Mouse (Mus musculus) kidney, embryonic 16.5 days (tissue): ENCODE measurements around the gene Slc39a9. TPM values are rescaled to one million over a fixed set of nuclear protein-coding genes. Genes with fewer than 3 reads are reported as not detected.
A peak's percentile ranks its signal among the peaks of the same experiment; 100 is the strongest.

ENCODE experiments used
- ATAC-seq: fragments of 200-750 bp; cut with Nextera tagmentation; 2 replicates; pipeline ENCODE4 v1.8.0; 2017; ENCODE audit warnings: moderate TSS enrichment; ENCODE audit not compliant: low FRiP score, low TSS enrichment
- H3K27ac ChIP-seq: fragments of 300-500 bp; sonication (generic); 2 replicates; pipeline ENCODE4 v1.5.1; 2014; ENCODE audit warnings: low read length
- H3K27me3 ChIP-seq: fragments of 300-500 bp; sonication (generic); 2 replicates; pipeline ENCODE4 v1.6.1; 2014; ENCODE audit warnings: low read length, control low read depth, mixed read lengths; ENCODE audit not compliant: insufficient read depth
- H3K36me3 ChIP-seq: fragments of 300-500 bp; sonication (generic); 2 replicates; pipeline ENCODE4 v1.6.1; 2014; ENCODE audit warnings: low read length, control low read depth, mixed read lengths; ENCODE audit not compliant: insufficient read depth
- H3K4me1 ChIP-seq: fragments of 300-500 bp; sonication (generic); 2 replicates; pipeline ENCODE4 v1.6.1; 2014; ENCODE audit warnings: low read length, control low read depth, mixed read lengths; ENCODE audit not compliant: insufficient read depth
- H3K4me2 ChIP-seq: fragments of 300-500 bp; sonication (generic); replicated peaks from 2 replicates; pipeline ENCODE4 v1.6.1; 2014; ENCODE audit warnings: low read depth, low read length
- H3K4me3 ChIP-seq: fragments of 300-500 bp; sonication (generic); 2 replicates; pipeline ENCODE4 v1.5.1; 2014; ENCODE audit warnings: mild to moderate bottlenecking, low read length
- H3K9ac ChIP-seq: fragments of 300-500 bp; sonication (generic); replicated peaks from 2 replicates; pipeline ENCODE4 v1.6.1; 2014; ENCODE audit warnings: low read length
- H3K9me3 ChIP-seq: fragments of 300-500 bp; sonication (generic); 2 replicates; pipeline ENCODE4 v1.6.1; 2016; ENCODE audit warnings: low read length, control low read depth
- WGBS: fragments of 180-500 bp; shearing (Covaris S2); extraction: QIAGEN DNeasy Blood & Tissue Kit; methylation state at CpG from one replicate; pipeline ENCODE4 v1.1.7; 2014; 5-methylcytosine and 5-hydroxymethylcytosine counted together
- polyA plus RNA-seq: library from polyadenylated mRNA; unstranded; fragments of >200 nt; fragmentation: Nextera tagmentation; extraction: Ambion mirVana; gene quantifications from 2 replicates; pipeline ENCODE4 v1.2.1, GENCODE M21; 2015

Gene Slc39a9
- polyA plus RNA-seq, 1 experiment from 2014 or later: 32.0 TPM

GRCm38 (mm10) chr12:80701332-80701731, 57.6 kb downstream of the Slc39a9 start:
- peaks cover 3% of the 10 kb centered on the region; the same call in 1 of the 2 replicates for H3K4me1 ChIP-seq
- WGBS: 70% methylated on average over 7 of the region's 7 CpGs
- no peak overlapping the region for H3K27ac ChIP-seq
- no peak overlapping the region for H3K9ac ChIP-seq
- no peaks in the 10 kb centered on the region for H3K36me3 ChIP-seq
- no peak for ATAC-seq
- H3K4me3 ChIP-seq: no peak overlapping the region
- H3K27me3 ChIP-seq: no peaks in the 10 kb centered on the region
- H3K9me3 ChIP-seq: no peaks in the 10 kb centered on the region
- H3K4me2 ChIP-seq: no peak overlapping the region

GRCm38 (mm10) chr12:80706208-80706914, 62.7 kb downstream of the Slc39a9 start:
- H3K27me3 ChIP-seq: no peaks in the 10 kb centered on the region
- peaks cover 9% of the 10 kb centered on the region; the same call in 1 of the 2 replicates for H3K4me1 ChIP-seq
- no peaks in the 10 kb centered on the region for H3K9me3 ChIP-seq
- H3K4me2 ChIP-seq: no peak overlapping the region
- peak; percentile 46 for ATAC-seq
- H3K36me3 ChIP-seq: no peaks in the 10 kb centered on the region
- H3K27ac ChIP-seq: no peak overlapping the region
- whole genome bisulfite sequencing: 47% methylated on average over 11 of the region's 11 CpGs
- H3K4me3 ChIP-seq: no peak overlapping the region
- H3K9ac ChIP-seq: no peak overlapping the region; the same call in 1 of the 2 replicates

- H3K27me3 ChIP-seq: no peaks in the 10 kb centered on the region
- no peak overlapping the region for H3K27ac ChIP-seq
- no peak for ATAC-seq
- no peaks in the 10 kb centered on the region for H3K9me3 ChIP-seq
- no peak overlapping the region for H3K4me2 ChIP-seq
- no peak overlapping the region for H3K4me3 ChIP-seq
- no peak overlapping the region for H3K9ac ChIP-seq
- WGBS: 31% methylated on average over 6 of the region's 6 CpGs
- H3K36me3 ChIP-seq: no peaks in the 10 kb centered on the region
- H3K4me1 ChIP-seq: peaks cover 9% of the 10 kb centered on the region; the same call in 1 of the 2 replicates
Measured at GRCm38 (mm10) chr12:80706915-80707604, 63.4 kb downstream of the Slc39a9 start.

GRCm38 (mm10) chr12:80715915-80716314, 72.2 kb downstream of the Slc39a9 start:
- no peaks in the 10 kb centered on the region for H3K27me3 ChIP-seq
- 61% methylated on average over 6 of the region's 6 CpGs for WGBS
- no peak overlapping the region for H3K9ac ChIP-seq
- ATAC-seq: no peak
- no peak overlapping the region for H3K4me2 ChIP-seq
- no peak overlapping the region for H3K4me3 ChIP-seq
- no peaks in the 10 kb centered on the region for H3K36me3 ChIP-seq
- no peaks in the 10 kb centered on the region; the same call in 1 of the 2 replicates for H3K4me1 ChIP-seq
- no peaks in the 10 kb centered on the region for H3K9me3 ChIP-seq
- H3K27ac ChIP-seq: no peak overlapping the region

- ATAC-seq: no peak
- Histone ChIP-seq H3K27ac (no peak overlapping the region), H3K27me3 (no peaks in the 10 kb centered on the region), H3K9ac (no peak overlapping the region), H3K36me3 (no peaks in the 10 kb centered on the region), H3K9me3 (no peaks in the 10 kb centered on the region), H3K4me1 (no peaks in the 10 kb centered on the region; the same call in 1 of the 2 replicates), H3K4me3 (no peak overlapping the region), H3K4me2 (no peak overlapping the region)
- 43% methylated on average over 2 of the region's 2 CpGs for WGBS
Measured at GRCm38 (mm10) chr12:80719141-80719540, 75.5 kb downstream of the Slc39a9 start.

- WGBS: 61% methylated on average over 12 of the region's 12 CpGs
- Histone ChIP-seq H3K27ac (no peak overlapping the region), H3K9ac (no peak overlapping the region), H3K9me3 (no peaks in the 10 kb centered on the region), H3K4me1 (no peaks in the 10 kb centered on the region; the same call in 1 of the 2 replicates), H3K4me2 (no peak overlapping the region), H3K36me3 (no peaks in the 10 kb centered on the region), H3K4me3 (no peak overlapping the region), H3K27me3 (no peaks in the 10 kb centered on the region)
- ATAC-seq: no peak
Measured at GRCm38 (mm10) chr12:80720507-80720906, 76.8 kb downstream of the Slc39a9 start.

- H3K9ac ChIP-seq: no peak overlapping the region
- 87% methylated on average over 15 of the region's 15 CpGs for WGBS
- ATAC-seq: no peak
Measured at GRCm38 (mm10) chr12:80721458-80721857, 77.8 kb downstream of the Slc39a9 start.

GRCm38 (mm10) chr12:80724853-80725559, 81.3 kb downstream of the Slc39a9 start:
- H3K4me2 ChIP-seq: no peak overlapping the region; the same call in 1 of the 2 replicates

More at GRCm38 (mm10) chr12:80721458-80721857, 77.8 kb downstream of the Slc39a9 start:
- Histone ChIP-seq H3K36me3 (no peaks in the 10 kb centered on the region), H3K4me1 (no peaks in the 10 kb centered on the region; the same call in 1 of the 2 replicates), H3K4me3 (no peak overlapping the region), H3K27ac (no peak overlapping the region), H3K27me3 (no peaks in the 10 kb centered on the region), H3K4me2 (no peak overlapping the region), H3K9me3 (no peaks in the 10 kb centered on the region)

GRCm38 (mm10) chr12:80728207-80728606, 84.5 kb downstream of the Slc39a9 start:
- 0% methylated on average over 1 of the region's 1 CpGs for WGBS
- no peak for ATAC-seq
- 0 out of 2 replicates have a peak, but pooled peaks cover 3% of the 10 kb centered on the region for H3K4me1 ChIP-seq
- H3K4me2 ChIP-seq: no peak overlapping the region
- no peak overlapping the region for H3K27ac ChIP-seq
- H3K36me3 ChIP-seq: no peaks in the 10 kb centered on the region
- no peaks in the 10 kb centered on the region for H3K9me3 ChIP-seq
- no peak overlapping the region for H3K4me3 ChIP-seq
- H3K27me3 ChIP-seq: no peaks in the 10 kb centered on the region
- no peak overlapping the region for H3K9ac ChIP-seq

More at GRCm38 (mm10) chr12:80724853-80725559, 81.3 kb downstream of the Slc39a9 start:
- Histone ChIP-seq H3K36me3 (no peaks in the 10 kb centered on the region), H3K4me3 (no peak overlapping the region), H3K27me3 (no peaks in the 10 kb centered on the region), H3K4me1 (no peaks in the 10 kb centered on the region; the same call in 1 of the 2 replicates), H3K27ac (peak overlapping the region; percentile 58), H3K9ac (no peak overlapping the region), H3K9me3 (no peaks in the 10 kb centered on the region)
- ATAC-seq: peak; percentile 79
- WGBS: 26% methylated on average over 10 of the region's 10 CpGs
